Comparison of ENCODE assay signal across 9 mouse cellular contexts in genomic region chr9:101110013-101110412, GRCm38 (mm10). TPM values are rescaled to one million over a fixed set of nuclear protein-coding genes. Genes with fewer than 3 reads are reported as not detected.
DNase-seq lines count a peak whose midpoint lies in the region; ATAC-seq and TF ChIP-seq lines count a peak whose summit lies in the region.
"Had no signal": no experiment of that assay in that cellular context is flagged by ENCODE, and none has a peak within 500 bp of the region (broad histone marks: within the 10 kb centered on the region; RNA-seq: fewer than 3 reads in every experiment).

No protein-coding gene starts in this region.

- TF ChIP-seq CTCF in kidney, adult 2 months (conservative IDR thresholded peaks at IDR 0.05; ENCODE audit: insufficient read depth, insufficient read length, low read depth, low read length): no peak

- no peaks in the 10 kb centered on the region for H3K79me2 ChIP-seq in myocyte (ENCODE audit: control insufficient read depth, insufficient read depth)

- TF ChIP-seq POLR2A in kidney, adult 2 months (IDR thresholded peaks at IDR 0.05; ENCODE audit: low read depth, low read length): no peak
- no peak for TF ChIP-seq POLR2A in myocyte (IDR thresholded peaks at IDR 0.05; ENCODE audit: insufficient read length, low read depth)

- H3K9me3 ChIP-seq in midbrain, embryonic 11.5 days (ENCODE audit: control insufficient read depth, low read length): no peaks in the 10 kb centered on the region; the same call in 1 of the 2 replicates
- H3K9me3 ChIP-seq in midbrain, embryonic 13.5 days: no peaks in the 10 kb centered on the region
- H3K9me3 ChIP-seq in heart, embryonic 12.5 days (replicated peaks): no peaks in the 10 kb centered on the region

- H3K4me2 ChIP-seq in midbrain, embryonic 11.5 days: no peak overlapping the region
- no peak overlapping the region for H3K4me2 ChIP-seq in midbrain, embryonic 13.5 days (replicated peaks)
- H3K4me2 ChIP-seq in heart, embryonic 12.5 days: no peak overlapping the region
- H3K4me2 ChIP-seq in myocyte (ENCODE audit: low read depth): no peak overlapping the region

- no peak overlapping the region for H3K9ac ChIP-seq in midbrain, embryonic 11.5 days (ENCODE audit: low read length)
- H3K9ac ChIP-seq in midbrain, embryonic 13.5 days (replicated peaks): no peak overlapping the region
- no peak overlapping the region for H3K9ac ChIP-seq in heart, embryonic 12.5 days

- no peak for ATAC-seq in midbrain, embryonic 11.5 days (ENCODE audit: low FRiP score)
- ATAC-seq in midbrain, embryonic 13.5 days: no peak
- ATAC-seq in heart, embryonic 12.5 days (ENCODE audit: insufficient number of reproducible peaks, low FRiP score): no peak
- ATAC-seq in activated CD4-positive, CD25-positive, alpha-beta regulatory T cell, adult 4 months: no peak

- 69% methylated on average over 3 of the region's 3 CpGs for WGBS in midbrain, embryonic 11.5 days
- WGBS in midbrain, embryonic 13.5 days: 53% methylated on average over 3 of the region's 3 CpGs
- WGBS in heart, embryonic 12.5 days: 9% methylated on average over 3 of the region's 3 CpGs
- WGBS in kidney, adult 2 months: 9% methylated on average over 3 of the region's 3 CpGs

- no peak overlapping the region for H3ac ChIP-seq in myocyte (ENCODE audit: control insufficient read depth, insufficient read length)

- intact Hi-C loops in left cerebral cortex, postnatal 36 days (cut with DNase I): no loop called here

- peaks cover 5% of the 10 kb centered on the region; the same call in 1 of the 2 replicates for H3K36me3 ChIP-seq in midbrain, embryonic 11.5 days (ENCODE audit: control insufficient read depth, insufficient read depth, low read length)
- H3K36me3 ChIP-seq in midbrain, embryonic 13.5 days: peaks cover 21% of the 10 kb centered on the region
- peaks cover 43% of the 10 kb centered on the region for H3K36me3 ChIP-seq in heart, embryonic 12.5 days
- peaks cover 5% of the 10 kb centered on the region for H3K36me3 ChIP-seq in kidney, adult 2 months (ENCODE audit: control insufficient read depth, insufficient read depth, low read length)
- H3K36me3 ChIP-seq in myocyte (ENCODE audit: control insufficient read depth, insufficient read depth): peaks cover 28% of the 10 kb centered on the region

- no peak overlapping the region for H3K27ac ChIP-seq in midbrain, embryonic 11.5 days (ENCODE audit: low read depth, low read length)
- H3K27ac ChIP-seq in midbrain, embryonic 13.5 days: no peak overlapping the region
- peak overlapping the region; percentile 35 for H3K27ac ChIP-seq in heart, embryonic 12.5 days (ENCODE audit: poor library complexity, severe bottlenecking)
- H3K27ac ChIP-seq in kidney, adult 2 months (ENCODE audit: insufficient read depth, low read depth, low read length): no peak overlapping the region

- H3K27me3 ChIP-seq in midbrain, embryonic 11.5 days (ENCODE audit: control insufficient read depth, insufficient read depth, low read length): no peaks in the 10 kb centered on the region
- no peaks in the 10 kb centered on the region for H3K27me3 ChIP-seq in midbrain, embryonic 13.5 days
- H3K27me3 ChIP-seq in heart, embryonic 12.5 days (replicated peaks): no peaks in the 10 kb centered on the region
- H3K27me3 ChIP-seq in kidney, adult 2 months (replicated peaks; ENCODE audit: control insufficient read depth, insufficient read depth, low read length): no peaks in the 10 kb centered on the region
- no peaks in the 10 kb centered on the region for H3K27me3 ChIP-seq in myocyte (ENCODE audit: control insufficient read depth, insufficient read depth, insufficient read length)

- H3K4me1 ChIP-seq in midbrain, embryonic 11.5 days (ENCODE audit: control insufficient read depth, insufficient read depth, low read length): no peaks in the 10 kb centered on the region
- no peaks in the 10 kb centered on the region for H3K4me1 ChIP-seq in midbrain, embryonic 13.5 days (replicated peaks)
- H3K4me1 ChIP-seq in heart, embryonic 12.5 days (replicated peaks): peaks cover 44% of the 10 kb centered on the region
- peaks cover 11% of the 10 kb centered on the region; the same call in 1 of the 2 replicates for H3K4me1 ChIP-seq in kidney, adult 2 months (ENCODE audit: control insufficient read depth, insufficient read depth, low read length)

- no peak overlapping the region for H3K4me3 ChIP-seq in midbrain, embryonic 11.5 days (ENCODE audit: low read depth, low read length)
- no peak overlapping the region for H3K4me3 ChIP-seq in midbrain, embryonic 13.5 days (replicated peaks)
- no peak overlapping the region for H3K4me3 ChIP-seq in heart, embryonic 12.5 days
- H3K4me3 ChIP-seq in kidney, adult 2 months (ENCODE audit: insufficient read depth, low read depth, low read length): no peak overlapping the region
- H3K4me3 ChIP-seq in myocyte: no peak overlapping the region

- peak; percentile 72 for DNase-seq in midbrain, embryonic 11.5 days (ENCODE audit: low spot score, missing footprints)
- peak; percentile 71 for DNase-seq in kidney, adult 2 months
- DNase-seq in left cerebral cortex, postnatal 36 days (ENCODE audit: low spot score in 2 of 2): no peak
- no peak for DNase-seq in cerebellum, adult 9-10 months
- DNase-seq: layer of hippocampus, adult 9-11 months had no signal

TF ChIP-seq in myocyte, 11 proteins besides CTCF, POLR2A, EP300 and RAD21:
- TF ChIP-seq MYOG (IDR thresholded peaks at IDR 0.05; ENCODE audit: control insufficient read depth in 1 of 3, insufficient read depth in 1 of 3, insufficient read length in 2 of 3, low read depth in 2 of 3): no peak
- peak; percentile 49 for TF ChIP-seq POLR2AphosphoS2 (IDR thresholded peaks at IDR 0.05; ENCODE audit: insufficient read length, low read depth)
- TF ChIP-seq REST (IDR thresholded peaks at IDR 0.05; ENCODE audit: insufficient read depth, insufficient read length): no peak
- TF ChIP-seq TCF12 (IDR thresholded peaks at IDR 0.05; ENCODE audit: insufficient read depth, poor library complexity, severe bottlenecking): no peak

RNA-seq across cellular contexts. Expression of gene Msl2, which starts 36.1 kb away (rescaled TPM):
- polyA plus RNA-seq in midbrain, embryonic 11.5 days (2014; fragmentation: Nextera tagmentation; extraction: Ambion mirVana): 5.6 and 6.0 TPM in 2 replicates
- polyA plus RNA-seq in midbrain, embryonic 13.5 days (2015; fragmentation: Nextera tagmentation; extraction: Ambion mirVana): 5.5 and 7.2 TPM in 2 replicates
- polyA plus RNA-seq in heart, embryonic 12.5 days (2016; fragmentation: Nextera tagmentation; extraction: Ambion mirVana): 5.3 and 6.0 TPM in 2 replicates
- 17.7 and 18.6 TPM in 2 replicates for polyA plus RNA-seq in kidney, adult 2 months (2012; rRNA removed)
- 8.6 TPM for polyA plus RNA-seq in myocyte (2012; fragmentation: generic; extraction: Trizol)
- total RNA-seq in left cerebral cortex, postnatal 36 days (2021): 10 to 100 TPM; 61.5 to 63.2 TPM
- polyA plus RNA-seq in activated CD4-positive, CD25-positive, alpha-beta regulatory T cell, adult 4 months (2017; shearing (Covaris generic)): 10 to 100 TPM; 11.6 to 12.2 TPM

Comparison
In these comparisons a context has a peak if more than half of its experiments do, and no peak if none do; other contexts are left out.
1. DNase-seq: peak in midbrain, embryonic 11.5 days (single experiment) and kidney, adult 2 months (single experiment); none in left cerebral cortex, postnatal 36 days (0 of 2) and cerebellum, adult 9-10 months (single experiment).